Mouse (Mus musculus) embryo, embryonic 11 days (tissue): ENCODE data around the gene Mvd.

Experiments used
- DNase-seq: peaks from one replicate; pipeline ENCODE4 v3.0.0-alpha.2; 2015

The Mvd gene

GRCm38 (mm10) chr8:122443262-122444006 lies at the start of gene Mvd:
TSS of gene Mvd (minus strand) at chr8:122443422.
- DNase-seq = peak; percentile 100

- DNase-seq = no peak
Measured at GRCm38 (mm10) chr8:122488387-122488786, 45.2 kb upstream of the Mvd start.

- DNase-seq = no peak
Measured at GRCm38 (mm10) chr8:122484831-122485230, 41.6 kb upstream of the Mvd start.

GRCm38 (mm10) chr8:122483877-122484276 lies 40.7 kb upstream of the Mvd start:
- DNase-seq = no peak

DNA sequence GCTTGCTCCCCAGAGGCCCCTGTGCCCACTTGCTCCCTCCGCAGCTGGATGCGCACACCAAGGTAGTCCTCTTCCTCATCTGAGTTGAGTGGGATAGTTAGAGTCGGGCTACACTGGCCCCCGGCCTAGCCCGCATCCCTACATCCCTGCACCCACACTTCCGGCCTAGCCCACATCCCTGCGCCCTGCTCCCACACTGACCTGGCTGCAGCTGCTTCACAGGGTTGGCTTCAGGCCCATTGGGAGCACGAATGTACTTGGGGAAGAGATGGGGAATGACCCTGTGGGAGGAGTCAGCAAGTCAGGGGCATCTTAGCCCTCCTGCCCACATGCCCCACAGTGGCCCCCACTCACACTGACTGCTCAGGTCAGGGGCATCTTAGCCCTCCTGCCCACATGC lies 39.2 kb upstream of the Mvd start:
- DNase-seq = no peak

- peak; percentile 94 for DNase-seq
Measured at GRCm38 (mm10) chr8:122475580-122476320, 32.5 kb upstream of the Mvd start, which contains the start of the genes Rnf166 and Ctu2. TSS of gene Rnf166 (minus strand) at chr8:122476064. TSS of gene Ctu2 (plus strand) at chr8:122476143.

- DNase-seq = peak; percentile 12
Measured at GRCm38 (mm10) chr8:122474951-122475560, 31.8 kb upstream of the Mvd start.

GRCm38 (mm10) chr8:122473911-122474421 lies 30.7 kb upstream of the Mvd start:
- DNase-seq = no peak

DNA sequence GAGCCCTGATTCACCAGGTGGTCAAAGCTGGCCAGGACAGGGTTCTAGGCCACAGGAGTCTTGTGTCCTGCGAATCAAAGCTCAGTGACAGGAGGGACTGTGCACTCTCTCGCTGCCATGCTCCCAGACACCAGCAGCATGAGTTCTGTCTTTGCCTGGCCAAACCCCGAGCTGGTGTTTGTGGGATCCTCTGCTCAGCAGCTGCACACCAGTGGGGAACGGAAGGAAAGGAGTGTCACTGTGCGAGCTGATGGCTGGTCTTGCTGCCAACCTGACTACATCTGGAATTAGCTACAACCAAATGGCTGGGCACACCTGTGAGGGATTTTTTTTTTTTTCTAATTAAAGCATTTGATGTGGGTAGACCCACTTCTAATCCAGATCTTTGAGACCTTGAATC lies 27.5 kb upstream of the Mvd start:
- no peak for DNase-seq

DNA sequence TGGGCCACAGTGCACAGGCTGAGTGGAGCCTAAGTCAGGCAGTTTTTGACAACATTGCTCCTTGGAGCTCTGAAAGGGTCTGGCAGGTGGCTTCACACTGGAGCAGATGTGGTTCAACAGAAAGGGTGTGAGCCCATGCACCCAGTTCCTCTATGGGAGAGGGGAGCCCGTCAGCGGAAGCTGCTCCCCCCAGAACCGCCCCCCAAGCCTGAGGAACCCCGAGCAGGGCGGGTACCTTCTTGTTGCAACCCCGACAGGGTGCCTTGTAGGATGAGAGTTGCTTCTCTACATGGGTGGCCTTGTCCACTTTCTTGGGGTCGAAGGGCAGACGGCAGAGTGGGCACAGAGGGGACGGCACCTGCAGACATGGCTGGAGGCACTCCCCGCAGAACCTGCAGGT lies 26.7 kb upstream of the Mvd start:
- DNase-seq = no peak

- no peak for DNase-seq
Measured at GRCm38 (mm10) chr8:122469407-122469806, 26.2 kb upstream of the Mvd start.

GRCm38 (mm10) chr8:122467816-122468215 lies 24.6 kb upstream of the Mvd start:
- no peak for DNase-seq

DNA sequence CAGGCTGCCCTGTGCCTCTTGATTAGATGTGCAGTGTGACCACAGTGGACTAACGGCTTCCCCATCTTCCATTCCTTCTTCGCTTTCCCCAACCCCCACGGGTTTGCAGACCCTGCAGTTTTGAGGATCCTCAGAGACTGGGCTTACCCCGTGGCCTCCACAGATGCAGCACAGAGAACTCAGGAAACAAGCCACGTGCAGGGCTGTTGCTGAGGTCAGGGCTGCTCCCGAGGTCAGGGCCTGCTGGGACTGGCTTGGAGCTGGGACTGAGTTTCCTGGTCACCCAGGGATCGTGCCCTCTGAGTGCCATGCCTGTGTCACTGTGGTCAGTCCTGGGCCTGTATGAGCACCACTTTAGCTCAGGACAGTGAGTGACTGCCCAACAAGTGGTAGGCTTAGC lies 21.8 kb upstream of the Mvd start:
- no peak for DNase-seq

DNA sequence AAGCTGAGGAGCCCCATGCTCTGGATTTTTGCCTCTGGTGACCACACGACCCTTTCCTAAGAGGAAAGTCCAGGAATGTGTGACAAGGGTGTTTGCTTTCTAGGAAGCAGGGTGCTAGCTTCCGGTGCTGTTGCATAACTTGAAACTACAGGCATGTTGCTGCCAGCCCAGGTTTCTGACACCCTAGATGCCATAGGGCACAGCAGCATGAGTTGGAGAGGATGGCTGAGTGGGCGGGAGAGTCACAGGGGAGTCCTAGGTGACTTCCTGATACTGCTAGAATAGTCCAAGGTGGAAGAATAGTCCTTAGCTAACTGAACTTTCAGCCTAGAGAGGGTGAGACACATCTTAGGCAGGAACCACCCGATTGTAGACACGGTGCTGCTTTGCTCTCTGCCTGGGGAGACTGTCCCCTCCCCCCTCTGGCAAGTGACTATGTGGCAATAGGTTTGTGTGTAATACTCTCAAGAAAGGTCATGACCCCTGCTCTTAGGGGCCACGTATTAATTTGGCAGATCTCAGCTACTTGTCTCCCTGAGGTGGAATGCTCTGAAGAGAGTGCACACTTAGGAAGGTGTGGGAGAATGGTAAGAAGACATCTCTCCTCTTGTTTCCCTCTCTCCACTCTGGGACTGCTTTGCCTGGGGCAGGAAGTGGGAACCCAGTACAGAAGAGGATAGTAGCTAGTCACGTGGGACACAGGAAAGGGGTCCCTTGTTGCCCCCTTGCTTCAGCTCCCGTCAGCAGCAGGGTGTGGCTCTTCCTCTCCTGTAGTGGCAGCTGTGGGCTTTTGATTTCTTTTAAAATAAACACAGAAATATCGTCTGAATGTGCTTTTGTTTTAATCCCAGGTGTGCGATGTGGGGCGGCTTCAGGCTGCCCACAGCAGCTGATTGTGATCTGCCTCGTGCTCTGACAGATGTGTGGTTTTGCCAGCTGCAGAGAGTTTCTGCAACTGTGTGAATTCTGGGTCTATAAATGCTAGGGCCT lies 20.7 kb upstream of the Mvd start:
- no peak for DNase-seq

GRCm38 (mm10) chr8:122462510-122462909 lies 19.3 kb upstream of the Mvd start:
- no peak for DNase-seq

GRCm38 (mm10) chr8:122461473-122462148 lies 18.4 kb upstream of the Mvd start:
- DNase-seq = no peak

DNA sequence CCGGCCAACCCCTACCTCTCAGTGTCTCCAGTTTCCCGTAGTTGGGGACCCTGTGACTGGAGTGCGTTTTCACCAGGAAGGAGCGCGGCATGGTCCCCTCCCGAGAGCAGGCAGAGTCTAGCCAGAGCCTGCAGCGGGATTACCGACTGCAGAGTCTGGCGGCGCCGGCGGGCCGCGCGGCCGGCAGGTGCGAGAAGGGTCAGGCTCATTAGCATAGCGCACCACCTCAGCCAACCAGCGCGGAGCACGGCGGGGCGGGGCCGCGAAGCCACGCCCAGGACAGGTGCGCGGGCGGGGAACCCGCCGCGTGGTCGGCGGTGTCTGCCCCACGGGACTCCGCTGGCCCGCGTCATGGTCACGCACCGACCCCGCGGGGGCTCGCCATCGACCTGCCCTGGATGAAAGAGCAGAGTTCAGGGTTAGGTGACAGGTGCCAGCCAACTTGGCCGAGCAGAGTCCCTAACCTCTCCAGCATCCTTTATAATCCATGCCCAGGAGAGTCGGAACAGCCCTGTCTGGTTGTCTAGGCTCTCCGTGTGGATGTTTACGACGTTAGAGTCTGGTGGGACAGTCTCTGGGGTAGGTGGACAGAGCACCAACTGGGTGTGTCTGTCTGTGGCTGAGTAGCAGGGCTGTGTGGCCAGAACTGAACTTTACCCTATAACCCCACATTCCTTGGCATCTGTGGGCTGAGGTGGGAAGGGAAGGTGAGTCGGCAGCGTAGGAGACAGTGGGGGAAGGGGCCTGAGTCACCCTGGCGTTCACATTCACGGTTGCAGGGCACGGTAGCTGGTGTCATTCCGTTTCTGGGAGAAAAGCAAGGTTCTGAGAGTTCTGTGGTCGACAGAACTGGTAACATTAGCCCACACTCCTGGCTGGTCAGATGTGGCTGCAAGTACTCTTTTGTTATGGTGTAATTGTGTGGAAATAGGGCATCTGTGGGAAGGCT lies 17.6 kb upstream of the Mvd start, which contains the start of gene Snai3:
Gene Snai3, minus strand, starts transcription at position 210 of the 949 bp plus-strand sequence.
- DNase-seq = peak; percentile 67

DNA sequence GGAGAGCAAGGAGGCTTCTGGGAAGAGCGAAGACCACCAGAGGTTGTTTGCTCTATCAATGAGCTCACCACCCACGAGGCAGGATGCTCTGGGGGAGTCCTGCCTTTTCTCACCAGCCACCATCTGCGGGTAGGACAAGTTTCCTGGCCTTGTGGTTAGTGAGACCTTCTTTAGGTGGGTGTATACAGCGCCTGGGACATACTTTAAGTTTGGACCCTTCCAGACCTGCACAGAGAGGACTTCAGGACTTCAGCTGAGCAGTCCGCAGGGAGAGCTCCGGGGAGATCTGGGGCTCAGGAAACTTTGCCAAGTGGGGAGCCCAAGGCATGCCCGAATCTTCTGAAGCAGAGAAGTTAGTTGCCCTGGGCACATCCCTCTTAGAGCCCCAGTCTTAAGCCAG lies 16.8 kb upstream of the Mvd start:
- DNase-seq = no peak

GRCm38 (mm10) chr8:122459218-122459900 lies 16.1 kb upstream of the Mvd start:
- DNase-seq = no peak

GRCm38 (mm10) chr8:122457171-122457570 lies 13.9 kb upstream of the Mvd start:
- no peak for DNase-seq
